Mouse (Mus musculus): ENCODE measurements around the gene Spin2c.

Gene Spin2c

GRCm38 (mm10) chrX:153831951-153832561 lies at the start of gene Spin2c:
Gene Spin2c, plus strand, starts transcription at chrX:153832225.
- DNase-seq (ENCODE audit: low spot score in 2 of 2): peak; percentile 10 to 23

GRCm38 (mm10) chrX:153832606-153833005 lies 581 bp downstream of the Spin2c start:
- DNase-seq (ENCODE audit: low spot score in 2 of 2): peak; percentile 1 to 2
